Mouse (Mus musculus) midbrain, postnatal 0 days (tissue): Measurements from ENCODE around the gene Kif14. TPM values are rescaled to one million over a fixed set of nuclear protein-coding genes. Genes with fewer than 3 reads are reported as not detected.

Source experiments
- ATAC-seq: fragments of 200-750 bp; cut with Nextera tagmentation; 2 replicates; pipeline ENCODE4 v1.8.0; 2017; ENCODE audit warnings: moderate number of reproducible peaks, mild to moderate bottlenecking, moderate TSS enrichment, moderate library complexity; ENCODE audit not compliant: low FRiP score
- DNase-seq: peaks from one replicate; pipeline ENCODE4 v3.0.0-alpha.2; 2015; ENCODE audit warnings: low spot score
- H3K27ac ChIP-seq: fragments of 300-500 bp; sonication (generic); 2 replicates; pipeline ENCODE4 v1.5.1; 2014; ENCODE audit warnings: low read depth, mild to moderate bottlenecking, low read length, mixed read lengths
- H3K27me3 ChIP-seq: fragments of 300-500 bp; sonication (generic); 2 replicates; pipeline ENCODE4 v1.6.1; 2014; ENCODE audit warnings: low read length, control low read depth, mixed read lengths; ENCODE audit not compliant: insufficient read depth
- H3K36me3 ChIP-seq: fragments of 300-500 bp; sonication (generic); 2 replicates; pipeline ENCODE4 v1.6.1; 2014; ENCODE audit warnings: low read length, control low read depth, mixed read lengths; ENCODE audit not compliant: insufficient read depth
- H3K4me1 ChIP-seq: fragments of 300-500 bp; sonication (generic); 2 replicates; pipeline ENCODE4 v1.6.1; 2014; ENCODE audit warnings: mild to moderate bottlenecking, control low read depth, antibody characterized with exemption, low read length, mixed read lengths; ENCODE audit not compliant: insufficient read depth
- H3K4me2 ChIP-seq: fragments of 300-500 bp; sonication (generic); 2 replicates; pipeline ENCODE4 v1.6.1; 2014; ENCODE audit warnings: low read depth, mild to moderate bottlenecking, low read length, mixed read lengths; ENCODE audit not compliant: poor library complexity, severe bottlenecking
- H3K4me3 ChIP-seq: fragments of 300-500 bp; sonication (generic); 2 replicates; pipeline ENCODE4 v1.5.1; 2014; ENCODE audit warnings: low read depth, mild to moderate bottlenecking, low read length, moderate library complexity
- H3K9ac ChIP-seq: fragments of 300-500 bp; sonication (generic); replicated peaks from 2 replicates; pipeline ENCODE4 v1.6.1; 2014; ENCODE audit warnings: mild to moderate bottlenecking, low read length, moderate library complexity, mixed read lengths; ENCODE audit not compliant: poor library complexity, severe bottlenecking
- H3K9me3 ChIP-seq: fragments of 300-500 bp; sonication (generic); 2 replicates; pipeline ENCODE4 v1.6.1; 2016; ENCODE audit warnings: low read length, control low read depth
- CTCF ChIP-seq: IDR thresholded peaks from 2 replicates; pipeline ENCODE4 v1.5.1; 2016; ENCODE audit warnings: antibody characterized with exemption, mild to moderate bottlenecking
- WGBS: fragments of 180-500 bp; shearing (Covaris S2); extraction: QIAGEN DNeasy Blood & Tissue Kit; methylation state at CpG from one replicate; pipeline ENCODE4 v1.1.7; 2014; 5-methylcytosine and 5-hydroxymethylcytosine counted together
- polyA plus RNA-seq: library from polyadenylated mRNA; unstranded; fragments of >200 nt; fragmentation: Nextera tagmentation; extraction: Ambion mirVana; gene quantifications from 2 replicates; pipeline ENCODE4 v1.2.1, GENCODE M21; 2015
- total RNA-seq: library from RNA; depleted of rRNA; stranded (reverse); fragments of >200 nt; gene quantifications from 2 replicates; pipeline ENCODE4 v1.2.3, GENCODE M21; 2014

The Kif14 gene
- total and polyA plus RNA-seq, 2 experiments from 2014 or later: 0.28 to 1.0 TPM

- Histone ChIP-seq H3K9me3 (no peaks in the 10 kb centered on the region), H3K4me2 (no peak overlapping the region), H3K4me3 (no peak overlapping the region), H3K27ac (no peak overlapping the region), H3K27me3 (no peaks in the 10 kb centered on the region), H3K36me3 (no peaks in the 10 kb centered on the region), H3K9ac (no peak overlapping the region), H3K4me1 (no peaks in the 10 kb centered on the region)
- no peak for TF ChIP-seq CTCF
- DNase-seq (no peak), ATAC-seq (no peak)
- 87% methylated on average over 8 of the region's 8 CpGs for WGBS
Observed at GRCm38 (mm10) chr1:136569206-136569605, 103.1 kb downstream of the Kif14 start.

DNA sequence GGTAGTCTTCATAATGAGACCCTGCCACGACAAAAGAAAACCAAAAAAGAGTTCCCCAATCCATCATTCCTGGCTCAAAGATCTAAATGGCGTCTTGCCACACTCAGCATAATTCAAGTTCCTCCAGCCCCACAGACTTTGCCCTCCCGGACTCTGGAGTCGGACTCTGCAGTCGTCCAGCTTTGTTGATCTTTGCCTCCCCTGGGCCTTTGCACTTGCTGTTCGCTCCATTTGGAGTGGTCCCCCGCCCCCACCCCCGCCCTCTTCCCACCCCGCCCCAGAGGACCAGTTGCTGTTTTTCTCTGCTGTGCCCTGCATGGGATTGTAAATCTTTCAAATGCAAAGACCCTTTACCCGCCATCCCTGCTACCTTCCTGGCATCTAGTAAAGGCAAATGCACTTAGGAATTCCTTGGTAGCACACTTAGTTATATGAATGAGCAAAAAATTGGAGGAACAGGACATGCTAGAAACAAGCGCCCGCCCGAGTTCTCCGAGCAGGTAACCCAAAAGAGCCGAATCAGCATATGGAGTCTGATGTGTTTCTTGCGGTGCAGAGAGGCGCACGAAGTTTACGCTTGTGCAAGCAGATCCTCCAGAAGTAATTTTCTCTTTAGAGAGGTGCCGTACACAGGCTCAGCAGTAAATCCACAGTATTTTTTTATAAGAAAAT, 103.6 kb downstream of the Kif14 start:
- Histone ChIP-seq H3K4me3 (no peak overlapping the region), H3K27ac (no peak overlapping the region), H3K4me1 (no peaks in the 10 kb centered on the region), H3K4me2 (peak overlapping the region; percentile 28), H3K9me3 (no peaks in the 10 kb centered on the region), H3K27me3 (no peaks in the 10 kb centered on the region), H3K36me3 (no peaks in the 10 kb centered on the region), H3K9ac (no peak overlapping the region)
- no peak for ATAC-seq
- 34% methylated on average over 20 of the region's 20 CpGs for WGBS
- no peak for TF ChIP-seq CTCF
- DNase-seq: no peak

- DNase-seq: no peak
- Histone ChIP-seq H3K27ac (no peak overlapping the region), H3K4me3 (no peak overlapping the region), H3K4me1 (no peaks in the 10 kb centered on the region), H3K27me3 (no peaks in the 10 kb centered on the region), H3K9me3 (no peaks in the 10 kb centered on the region), H3K4me2 (peak overlapping the region; percentile 28), H3K9ac (no peak overlapping the region), H3K36me3 (no peaks in the 10 kb centered on the region)
- WGBS: 9% methylated on average over 13 of the region's 13 CpGs
- ATAC-seq: no peak
- TF ChIP-seq CTCF: no peak
Observed at GRCm38 (mm10) chr1:136570298-136570653, 104.1 kb downstream of the Kif14 start.

- Histone ChIP-seq H3K27ac (no peak overlapping the region), H3K4me1 (no peaks in the 10 kb centered on the region), H3K4me2 (no peak overlapping the region), H3K36me3 (no peaks in the 10 kb centered on the region), H3K27me3 (no peaks in the 10 kb centered on the region), H3K9ac (no peak overlapping the region), H3K9me3 (no peaks in the 10 kb centered on the region), H3K4me3 (no peak overlapping the region)
- WGBS: 84% methylated on average over 9 of the region's 9 CpGs
- DNase-seq (no peak), ATAC-seq (no peak)
- no peak for TF ChIP-seq CTCF
Observed at GRCm38 (mm10) chr1:136570976-136571375, 104.8 kb downstream of the Kif14 start.

- no peak for DNase-seq
- H3K36me3 ChIP-seq: no peaks in the 10 kb centered on the region
- no peaks in the 10 kb centered on the region for H3K27me3 ChIP-seq
- H3K9me3 ChIP-seq: no peaks in the 10 kb centered on the region
- no peak overlapping the region for H3K4me2 ChIP-seq
- no peak overlapping the region for H3K9ac ChIP-seq
- no peaks in the 10 kb centered on the region for H3K4me1 ChIP-seq
- no peak overlapping the region for H3K4me3 ChIP-seq
- WGBS: 88% methylated on average over 10 of the region's 10 CpGs
- no peak overlapping the region for H3K27ac ChIP-seq
- ATAC-seq: no peak
- TF ChIP-seq CTCF: no peak
Observed at GRCm38 (mm10) chr1:136571530-136571929, 105.4 kb downstream of the Kif14 start.

GRCm38 (mm10) chr1:136577890-136578663, 111.9 kb downstream of the Kif14 start:
- H3K9me3 ChIP-seq: no peaks in the 10 kb centered on the region
- no peak overlapping the region for H3K4me2 ChIP-seq
- no peaks in the 10 kb centered on the region for H3K36me3 ChIP-seq
- WGBS: 29% methylated on average over 16 of the region's 16 CpGs
- no peaks in the 10 kb centered on the region for H3K4me1 ChIP-seq
- H3K27me3 ChIP-seq: no peaks in the 10 kb centered on the region
- no peak overlapping the region for H3K9ac ChIP-seq
- H3K4me3 ChIP-seq: no peak overlapping the region
- DNase-seq: no peak
- H3K27ac ChIP-seq: no peak overlapping the region
- TF ChIP-seq CTCF: no peak
- no peak for ATAC-seq
